Mouse (Mus musculus): ENCODE data around the gene Cp.
"Not testable (repeated sequence)": the region's sequence is repeated elsewhere in the genome, so short reads cannot be mapped to it uniquely, and the experiment has no call there.

The Cp gene

DNA sequence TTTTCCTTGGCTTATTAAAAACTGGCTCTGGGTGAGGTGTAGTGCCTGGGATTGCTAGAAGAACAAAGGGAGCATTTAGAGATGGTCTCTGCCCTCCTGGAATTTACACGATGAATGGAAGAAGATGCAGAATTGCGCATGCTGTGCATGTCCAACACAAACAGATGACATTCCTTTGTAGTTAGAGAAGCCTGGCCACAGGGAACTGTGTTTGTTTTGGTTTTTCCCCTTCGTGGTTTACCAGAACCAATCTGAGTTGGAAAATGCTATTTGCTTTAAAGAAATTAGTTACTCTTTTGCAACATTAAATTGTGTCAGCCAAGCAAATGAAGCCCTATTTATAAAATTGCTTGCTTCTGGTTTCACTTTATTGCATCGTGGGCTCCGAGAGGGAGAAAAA is at the start of gene Cp:
Gene Cp, plus strand, starts transcription at position 170 of the 400 bp plus-strand sequence.
- DNase-seq: no peak

DNA sequence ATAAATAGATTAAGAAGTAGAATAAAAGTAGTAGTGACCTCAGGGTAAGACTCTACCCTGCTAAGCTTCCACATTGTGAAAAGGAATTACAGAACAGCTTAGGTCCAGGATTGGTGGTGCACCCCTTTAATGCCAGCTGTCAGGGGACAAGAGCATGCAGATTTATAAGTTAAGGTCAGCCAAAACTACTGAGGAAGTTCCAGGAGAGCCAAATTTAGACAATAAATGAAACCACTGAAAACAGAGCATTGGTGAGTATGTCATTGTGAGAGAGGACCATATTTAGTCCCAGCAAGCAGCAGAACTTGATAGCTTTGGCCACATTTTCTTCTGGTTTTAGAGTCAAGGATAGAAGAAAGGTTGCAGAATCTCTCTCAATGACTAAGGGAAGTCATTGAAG is 8.3 kb upstream of the Cp start:
- no peak for DNase-seq

DNA sequence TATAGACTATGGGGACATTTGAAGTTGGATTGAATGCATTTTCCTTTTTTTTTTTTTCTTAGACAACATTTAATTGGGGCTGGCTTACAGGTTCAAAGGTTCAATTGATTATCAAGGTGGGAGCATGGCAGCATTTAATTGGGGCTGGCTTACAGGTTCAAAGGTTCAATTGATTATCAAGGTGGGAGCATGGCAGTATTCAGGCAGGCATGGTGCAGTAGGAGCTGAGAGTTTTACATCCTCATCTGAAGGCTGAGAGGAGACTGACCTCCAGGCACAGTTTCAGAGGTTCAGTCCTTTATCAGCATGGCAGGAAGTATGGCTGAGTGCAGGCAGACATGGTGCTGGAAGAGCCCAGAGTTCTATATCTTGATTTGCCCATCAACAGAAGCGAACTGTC is 7.5 kb upstream of the Cp start:
- not testable (repeated sequence) for DNase-seq

DNA sequence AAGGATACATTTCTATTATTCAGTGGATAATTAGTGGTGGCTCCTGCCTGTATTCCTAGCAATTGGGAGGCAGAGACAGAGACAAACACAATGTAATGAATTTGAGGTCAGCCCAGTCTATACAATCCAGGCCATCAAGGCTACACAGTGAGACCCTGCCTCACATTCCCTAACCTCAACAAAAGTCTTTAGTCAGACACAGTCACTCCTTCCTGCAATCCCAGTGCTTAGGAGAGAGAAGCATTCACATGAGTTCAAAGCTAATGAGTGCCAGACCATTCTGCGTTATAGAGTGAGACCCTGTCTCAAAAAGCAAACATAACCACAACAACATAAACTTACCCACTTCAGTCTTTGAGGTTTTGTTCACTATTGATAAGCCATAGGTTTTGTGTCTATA is 3.4 kb upstream of the Cp start:
- no peak for DNase-seq

DNA sequence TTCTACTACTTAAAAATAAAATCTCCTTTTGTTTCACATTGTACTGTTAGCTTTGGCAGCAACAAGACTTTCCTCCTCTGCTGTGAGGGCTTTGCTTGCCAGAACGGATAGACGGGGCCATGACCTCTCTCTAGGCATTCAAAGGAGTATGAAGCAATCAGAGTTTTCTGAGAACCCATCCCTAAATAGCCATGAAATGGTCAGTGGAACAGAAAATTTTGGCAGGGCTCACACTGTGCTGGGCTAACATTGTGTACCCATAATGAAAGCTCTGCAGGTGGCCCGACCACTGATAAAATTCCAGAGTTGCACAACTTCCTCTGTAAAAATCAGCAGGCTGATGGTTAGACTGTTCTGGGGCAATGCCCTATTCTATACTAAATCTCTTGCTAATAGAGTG is 3.0 kb upstream of the Cp start:
- peak; percentile 25 to 54 for DNase-seq

DNA sequence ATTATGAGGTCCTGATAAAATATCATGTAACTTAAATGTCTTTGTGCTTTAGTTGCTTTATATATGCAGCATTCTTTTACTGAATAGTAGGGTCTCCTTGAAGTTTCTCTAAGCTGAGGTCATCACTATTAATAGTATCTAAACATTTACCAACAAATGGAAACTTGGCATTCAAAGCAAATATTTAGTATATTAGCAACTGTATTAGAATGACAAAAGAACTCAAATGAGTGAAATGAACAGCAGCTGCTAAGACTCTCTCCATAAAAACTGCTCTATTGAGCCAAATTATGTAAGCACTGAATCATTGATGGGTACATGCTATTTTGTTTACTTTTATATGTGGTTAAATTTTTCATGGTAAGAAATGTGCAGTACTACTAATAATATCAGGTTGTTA is 1.2 kb downstream of the Cp start:
- DNase-seq: no peak

DNA sequence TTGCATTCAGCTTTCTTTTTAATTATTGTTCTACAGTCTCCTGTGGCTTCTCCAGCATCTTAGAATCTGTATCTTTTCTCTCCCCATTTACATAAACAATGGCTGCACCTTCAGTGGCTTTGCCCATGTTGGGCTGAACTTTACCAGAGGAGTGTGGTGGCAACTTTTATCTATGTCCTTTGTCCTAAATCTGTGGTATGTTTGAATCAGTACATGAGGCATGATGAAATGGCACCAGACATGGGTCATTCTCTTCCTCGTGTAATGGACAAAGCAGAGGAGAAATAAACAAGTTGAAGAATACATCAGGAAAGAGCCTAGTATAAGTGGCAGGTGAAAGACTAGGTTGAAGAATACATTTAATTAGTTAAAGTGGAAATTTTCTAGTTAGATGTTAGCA is 2.1 kb downstream of the Cp start:
- no peak for DNase-seq

DNA sequence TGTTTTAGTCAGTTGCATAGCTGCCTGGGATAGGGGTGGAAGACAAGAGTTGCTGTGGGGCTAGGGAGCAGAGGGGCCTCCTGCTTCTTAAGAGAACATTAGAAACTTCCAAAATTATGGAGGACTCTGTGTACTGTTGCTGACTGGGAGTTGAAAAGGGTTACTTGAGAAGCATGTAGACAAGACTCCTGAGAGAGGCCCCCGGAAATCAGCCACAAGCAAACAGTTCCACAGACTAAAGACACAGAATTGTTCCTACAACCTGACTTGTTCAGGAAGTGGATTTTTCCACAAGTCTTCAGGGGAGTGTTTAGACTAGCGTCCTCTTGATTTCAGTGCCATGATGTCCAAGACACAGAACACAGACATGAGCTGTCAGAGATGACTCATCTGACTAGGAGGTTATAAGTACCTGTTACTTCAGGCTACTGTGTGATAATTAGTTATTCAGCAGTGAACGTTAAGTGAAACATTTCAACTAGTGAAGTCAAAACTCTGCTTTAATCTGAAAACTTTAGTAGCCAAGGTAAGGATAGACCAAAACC is 3.8 kb downstream of the Cp start:
- DNase-seq: no peak

DNA sequence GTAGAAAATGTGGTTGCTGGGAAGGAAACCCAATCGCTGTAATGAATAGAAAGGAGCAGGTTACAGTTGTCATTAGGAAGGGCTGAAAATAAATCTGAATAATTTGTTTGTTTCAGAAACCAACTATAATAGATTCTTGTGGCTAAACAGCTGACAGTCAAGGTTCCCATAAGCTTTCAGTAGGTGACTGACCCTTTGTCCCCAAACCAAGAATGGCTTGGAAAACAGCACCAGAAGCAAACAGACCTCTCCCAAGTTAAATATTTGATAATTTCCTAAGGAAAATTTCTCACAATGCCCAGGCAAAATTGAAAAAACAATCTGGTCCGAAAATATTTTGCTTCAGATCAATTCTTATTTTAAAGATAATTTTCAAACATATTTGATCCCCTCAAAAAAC is 4.5 kb downstream of the Cp start:
- DNase-seq: no peak

DNA sequence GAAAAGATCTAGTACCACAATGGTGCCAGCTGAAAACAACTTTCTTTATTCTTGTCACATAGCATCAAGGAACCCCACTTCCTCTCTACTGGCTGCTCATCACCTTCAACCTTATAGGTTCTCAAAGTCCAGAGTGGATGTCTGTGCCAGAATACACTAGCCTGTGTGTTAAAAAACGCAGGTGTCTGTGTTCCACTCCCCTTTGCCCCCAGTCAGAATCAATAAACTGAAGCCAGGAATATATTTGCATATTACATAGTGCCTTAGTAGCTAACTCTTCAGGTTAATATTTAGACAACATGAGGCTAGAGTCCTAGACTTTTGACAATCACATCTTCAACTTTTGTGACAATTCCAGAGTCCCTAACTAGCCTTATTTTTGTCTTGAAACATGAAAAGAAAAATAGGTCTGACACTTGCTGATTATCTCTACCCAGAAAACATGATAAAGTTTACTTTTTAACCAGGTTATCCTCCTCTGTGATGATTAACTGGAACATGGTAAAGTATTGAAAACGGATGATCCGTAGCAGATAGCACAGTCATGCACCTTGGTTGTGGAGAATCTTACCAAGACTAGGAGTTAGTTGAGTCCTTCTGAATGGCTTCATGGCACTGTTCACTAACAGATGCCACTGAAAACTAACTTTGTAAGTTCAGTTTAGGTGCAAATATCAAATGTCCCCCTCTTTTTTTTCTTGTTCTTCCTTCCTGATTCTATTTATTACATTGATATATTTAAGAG is 6.1 kb downstream of the Cp start:
- no peak for DNase-seq

DNA sequence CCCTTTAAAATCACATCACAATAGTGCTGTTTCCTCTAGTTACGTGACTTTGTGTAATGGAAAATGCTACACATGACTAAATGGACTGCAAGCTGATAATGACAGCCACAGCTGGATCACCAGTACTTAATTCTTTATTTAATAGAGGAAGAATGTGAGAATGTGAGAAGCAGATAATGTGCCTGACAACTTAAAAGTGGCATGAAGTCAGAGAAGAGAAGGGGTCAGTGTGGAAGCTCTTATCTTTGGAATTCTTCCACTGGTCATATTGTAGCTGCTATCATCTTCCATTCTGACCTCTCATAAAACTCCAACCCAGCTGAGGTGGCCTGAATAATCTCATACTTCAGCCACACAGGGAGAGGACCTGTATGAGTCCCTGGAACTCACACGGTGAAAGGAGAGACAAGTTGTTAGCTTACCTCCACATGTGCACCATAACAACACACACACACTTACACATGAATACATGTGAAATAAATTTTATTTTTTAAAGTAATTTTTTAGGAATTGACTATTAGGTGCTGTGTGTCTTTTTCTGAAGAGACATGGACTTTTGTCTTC is 7.9 kb downstream of the Cp start:
- no peak for DNase-seq

DNA sequence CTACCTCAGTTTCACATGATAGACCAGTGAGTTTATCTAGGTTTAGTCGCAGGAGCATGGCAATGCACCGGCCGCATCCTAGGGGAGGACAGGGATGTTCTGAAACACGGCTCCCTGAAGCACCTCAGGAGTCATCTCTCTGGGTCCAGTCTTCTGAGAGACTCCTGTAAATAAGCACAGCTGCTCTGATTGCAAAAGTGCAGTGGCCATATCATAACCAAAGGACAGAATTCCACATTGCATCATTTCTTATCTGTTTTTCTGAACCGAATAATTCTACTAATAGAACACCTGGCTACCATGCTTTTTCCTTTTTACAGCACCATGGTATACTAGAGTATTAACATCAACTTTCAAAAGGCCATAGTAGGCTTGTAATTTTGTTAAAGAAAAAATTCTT is 8.4 kb downstream of the Cp start:
- no peak for DNase-seq

DNA sequence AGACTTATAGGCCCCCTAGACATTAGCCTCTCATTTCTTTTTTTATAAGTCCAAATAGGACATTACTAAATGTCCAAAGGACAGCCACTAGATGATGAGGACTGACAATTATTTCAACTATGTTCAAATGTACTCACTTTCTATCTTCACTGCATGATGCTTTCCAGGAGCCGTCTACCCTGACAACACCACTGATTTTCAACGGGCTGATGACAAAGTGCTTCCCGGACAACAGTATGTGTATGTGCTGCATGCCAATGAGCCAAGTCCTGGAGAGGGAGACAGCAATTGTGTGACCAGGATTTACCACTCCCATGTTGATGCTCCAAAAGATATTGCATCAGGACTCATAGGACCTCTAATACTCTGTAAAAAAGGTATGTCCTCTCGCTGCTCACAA is 9.2 kb downstream of the Cp start:
- DNase-seq: no peak

DNA sequence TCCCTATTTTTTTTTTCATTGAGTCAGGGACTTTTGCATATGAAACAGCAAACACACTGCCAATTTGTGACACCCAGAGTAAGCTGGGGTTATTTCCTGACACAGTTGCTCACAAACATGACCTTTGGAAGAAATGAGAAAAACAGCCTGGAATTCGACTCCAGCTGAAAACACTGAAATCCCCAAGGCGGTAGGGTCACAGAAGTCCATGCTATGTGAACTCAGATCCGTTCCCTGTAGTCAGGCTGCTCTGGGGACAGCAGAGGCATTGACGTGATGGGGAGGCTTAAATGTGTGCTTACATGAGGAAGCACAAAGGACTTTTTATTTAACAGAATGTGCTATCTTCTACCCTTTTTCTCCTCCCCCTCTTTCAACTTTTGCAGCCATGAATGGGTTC is 21.6 kb downstream of the Cp start:
- DNase-seq: no peak

DNA sequence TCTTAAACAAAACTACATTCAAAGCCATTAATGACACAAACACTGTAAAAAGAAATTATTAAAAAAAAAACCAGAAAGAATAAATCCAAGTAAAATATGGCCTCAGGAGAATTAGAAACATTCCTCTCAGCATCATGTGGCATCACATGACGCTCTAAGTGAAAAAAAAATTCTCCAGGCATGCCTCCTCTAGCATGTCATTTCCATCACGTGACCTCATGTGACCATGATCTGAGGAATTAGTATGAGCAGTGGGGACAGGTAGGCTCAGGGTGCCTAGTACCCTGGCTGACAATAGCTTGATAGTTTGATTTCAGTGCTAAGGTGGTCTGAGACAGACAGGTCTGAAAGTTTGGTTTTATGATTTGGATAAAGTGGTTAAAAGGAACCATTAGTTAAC is 24.3 kb downstream of the Cp start:
- no peak for DNase-seq

DNA sequence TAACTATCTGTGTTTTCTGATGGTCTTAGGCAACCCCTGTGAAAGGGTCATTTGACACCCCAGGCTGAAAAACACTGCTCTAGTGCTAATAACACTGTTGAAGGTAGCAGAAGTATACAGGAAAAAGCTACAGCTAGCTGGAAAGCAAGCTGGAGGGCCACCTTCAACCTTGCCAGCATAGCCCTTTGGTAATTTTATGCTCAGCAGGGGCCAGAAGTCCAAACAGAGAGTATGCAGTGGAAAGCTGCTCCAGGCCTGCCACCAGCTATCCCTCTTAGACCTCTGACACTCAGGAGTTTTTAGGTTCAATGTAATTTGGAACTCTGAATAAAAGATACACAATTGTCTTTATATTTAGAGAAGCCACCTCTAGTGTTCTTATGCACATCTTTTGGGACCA is 26.0 kb downstream of the Cp start:
- DNase-seq: no peak

DNA sequence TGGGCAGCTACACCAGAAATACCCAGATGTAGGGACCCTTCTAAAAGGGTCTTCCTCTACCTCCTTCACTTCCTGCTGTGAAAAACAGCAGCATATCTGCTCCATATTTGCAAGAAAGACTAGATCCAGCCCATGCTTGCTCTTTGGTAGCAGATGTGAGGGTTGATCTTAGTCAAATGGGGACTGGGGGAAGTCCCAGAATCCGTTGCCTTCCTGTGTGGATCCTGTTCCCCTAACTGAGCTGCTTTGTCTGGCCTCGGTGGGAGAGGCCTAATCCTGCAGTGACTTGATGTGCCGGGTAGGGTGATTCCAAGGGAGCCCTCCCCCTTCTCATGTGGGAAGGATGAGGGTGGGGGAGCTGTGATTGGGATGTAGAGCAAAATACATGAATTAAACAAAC is 29.3 kb downstream of the Cp start:
- no peak for DNase-seq

DNA sequence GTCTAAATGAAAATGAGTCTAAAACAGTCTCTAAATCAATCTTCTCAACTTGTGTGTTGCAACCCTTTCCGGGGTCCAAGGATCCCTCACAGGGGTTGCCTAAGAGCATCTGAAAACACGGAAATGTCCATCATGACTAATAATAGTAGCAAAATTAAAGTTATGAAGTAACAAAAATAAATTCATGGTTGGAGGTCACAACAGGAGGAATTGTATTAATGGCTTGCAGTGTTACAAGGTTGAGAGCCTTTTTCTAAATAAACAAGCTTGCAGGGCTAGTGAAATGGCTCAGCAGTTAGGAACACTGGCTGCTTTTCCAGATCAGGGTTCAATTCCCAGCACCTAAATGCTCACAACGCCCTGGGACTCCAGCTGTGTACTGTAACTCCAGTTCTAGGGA is 33.2 kb downstream of the Cp start:
- no peak for DNase-seq

DNA sequence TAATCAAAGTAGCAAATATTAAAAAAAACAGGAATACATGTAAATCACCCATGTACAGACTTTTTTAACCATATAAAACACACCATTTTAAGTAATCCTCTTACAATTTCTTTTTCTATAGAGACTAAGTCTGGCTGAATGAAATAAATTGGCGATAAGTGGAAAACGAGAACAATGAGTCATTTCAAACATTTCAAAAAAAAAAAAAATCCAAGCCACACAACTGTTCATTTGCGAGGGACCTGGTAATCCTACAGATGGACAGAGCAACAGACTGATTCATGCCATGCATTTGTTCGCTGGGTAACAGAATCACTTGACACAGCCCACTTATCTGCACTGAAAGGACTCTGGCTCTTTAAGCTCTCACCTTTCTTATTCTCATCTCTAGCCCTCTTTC is 35.5 kb downstream of the Cp start:
- no peak for DNase-seq

DNA sequence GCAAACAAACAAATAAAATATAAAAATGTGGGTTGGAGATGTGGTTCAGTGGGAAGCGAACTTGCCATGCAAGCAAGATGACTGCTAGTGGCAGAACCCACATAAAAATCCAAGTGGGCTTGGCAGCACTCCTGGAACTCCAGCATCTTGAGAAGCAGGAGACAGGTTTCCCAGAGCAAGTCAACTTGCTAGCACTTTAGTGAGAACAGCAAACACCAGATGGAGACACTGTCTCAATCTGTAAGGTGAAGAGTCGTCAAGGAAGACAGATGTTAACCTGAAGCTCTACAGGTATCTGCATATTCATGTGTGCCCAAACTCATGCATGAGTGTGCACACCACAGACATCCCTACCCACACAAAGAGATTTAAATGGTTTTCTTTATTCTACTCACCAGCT is 42.7 kb downstream of the Cp start:
- no peak for DNase-seq

DNA sequence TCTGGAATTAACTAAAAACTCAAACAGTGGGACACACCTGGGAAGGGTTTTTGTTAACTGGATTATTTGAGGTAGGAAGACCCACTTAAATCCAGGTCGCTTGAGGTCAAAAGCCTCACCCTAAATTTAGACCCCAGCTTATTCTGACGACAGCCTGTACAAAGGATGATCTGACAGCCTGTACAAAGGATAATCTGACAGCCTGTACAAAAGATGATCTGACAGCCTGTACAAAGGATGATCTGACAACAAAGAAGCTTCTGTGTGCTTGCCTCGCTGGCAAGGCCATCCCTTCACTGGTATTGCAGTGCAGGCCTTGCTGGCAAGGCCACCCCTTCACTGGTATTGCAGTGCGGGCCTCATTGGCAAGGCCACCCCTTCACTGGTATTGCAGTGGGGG is 44.0 kb downstream of the Cp start:
- DNase-seq: no peak

DNA sequence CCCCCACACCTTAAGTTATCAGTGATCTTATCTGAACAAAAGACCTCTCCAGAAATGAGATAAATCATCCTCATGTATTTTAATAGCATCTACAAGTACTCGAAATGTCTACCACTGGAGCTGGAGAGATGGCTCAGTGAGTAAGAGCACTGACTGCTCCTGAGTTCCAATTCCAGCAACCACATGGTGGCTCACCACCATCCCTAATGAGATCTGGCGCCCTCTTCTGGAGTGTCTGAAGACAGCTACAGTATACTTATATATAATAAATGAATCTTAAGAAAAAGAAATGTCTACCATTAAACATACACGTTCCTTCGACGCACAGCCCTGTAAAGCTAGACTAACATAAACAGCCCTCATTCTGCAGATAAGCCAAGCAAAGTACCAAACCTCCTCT is 45.9 kb downstream of the Cp start:
- peak in 1 of 2 experiments; percentile 12 for DNase-seq

DNA sequence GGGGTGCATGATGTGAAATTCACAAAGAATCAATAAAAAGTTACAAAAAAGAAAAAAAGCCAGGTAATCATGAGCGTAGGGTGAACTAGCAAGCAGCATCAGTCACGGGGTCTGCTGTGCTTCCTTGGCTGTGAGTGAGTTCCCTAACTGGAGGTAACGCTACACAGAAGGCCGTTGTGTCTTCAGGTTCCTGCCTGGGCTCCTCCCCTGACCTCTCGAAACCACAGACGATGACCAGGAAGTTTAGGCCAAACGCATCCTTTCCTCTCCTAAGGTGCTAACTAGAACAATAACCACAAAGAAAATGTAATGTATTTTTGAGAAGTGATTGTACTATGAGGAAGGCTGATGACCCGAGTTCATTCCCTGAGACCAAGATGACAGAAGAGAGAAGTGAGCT is 47.6 kb downstream of the Cp start:
- DNase-seq: no peak

DNA sequence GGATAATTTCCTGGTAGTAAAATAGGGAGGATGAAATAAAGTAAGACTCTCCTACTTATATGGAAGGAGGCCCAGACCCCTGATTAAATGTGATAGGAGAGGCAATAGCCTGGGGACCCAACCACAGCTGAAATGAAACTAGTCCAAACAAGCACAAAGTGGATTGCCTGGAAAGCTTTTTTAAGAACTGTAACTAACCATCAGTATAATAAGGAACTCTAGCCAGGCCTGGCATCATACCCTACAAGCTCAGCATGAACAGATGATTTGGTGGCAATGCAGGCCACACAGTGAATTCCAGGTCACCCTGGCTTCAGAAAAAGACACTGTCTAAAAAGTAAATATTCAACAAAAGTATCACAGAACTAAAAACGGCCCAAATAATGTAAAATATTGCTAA is 48.8 kb downstream of the Cp start:
- peak; percentile 51 to 60 for DNase-seq

DNA sequence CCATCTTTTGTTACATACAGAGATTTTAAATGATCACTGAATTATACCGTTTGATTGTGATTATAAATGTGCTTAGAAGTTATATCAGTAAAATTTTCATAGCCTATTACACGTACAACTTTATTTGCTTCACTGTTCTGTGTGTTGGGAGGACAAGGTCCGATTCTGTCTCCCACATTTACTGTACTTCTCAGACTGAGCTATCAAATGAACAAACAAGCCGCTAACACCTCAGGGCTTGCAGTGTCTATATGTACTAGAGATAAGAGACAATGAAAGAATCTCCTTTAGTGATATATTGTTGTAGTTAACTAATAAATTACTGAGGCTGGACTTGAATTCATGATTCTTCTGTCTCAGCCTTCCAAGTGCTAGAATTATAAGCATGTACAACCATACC is 50.4 kb downstream of the Cp start:
- DNase-seq: no peak

All from cerebellum, postnatal 10 days (tissue).